Mouse (Mus musculus) midbrain, embryonic 11.5 days (tissue): Measurements from ENCODE around the gene Manf. TPM values are rescaled to one million over a fixed set of nuclear protein-coding genes. Genes with fewer than 3 reads are reported as not detected.

Experiments used
- ATAC-seq: fragments of 200-750 bp; cut with Nextera tagmentation; 2 replicates; pipeline ENCODE4 v1.8.0; 2017; ENCODE audit warnings: moderate TSS enrichment, moderate library complexity; ENCODE audit not compliant: low FRiP score
- DNase-seq: peaks from one replicate; pipeline ENCODE4 v3.0.0; 2015; ENCODE audit warnings: low spot score; ENCODE audit errors: missing footprints
- H3K27ac ChIP-seq: fragments of 300-500 bp; sonication (generic); 2 replicates; pipeline ENCODE4 v1.5.1; 2014; ENCODE audit warnings: low read depth, low read length
- H3K27me3 ChIP-seq: fragments of 300-500 bp; sonication (generic); 2 replicates; pipeline ENCODE4 v1.6.1; 2014; ENCODE audit warnings: mild to moderate bottlenecking, low read length, moderate library complexity, mixed read lengths; ENCODE audit not compliant: control insufficient read depth, insufficient read depth
- H3K36me3 ChIP-seq: fragments of 300-500 bp; sonication (generic); 2 replicates; pipeline ENCODE4 v1.6.1; 2014; ENCODE audit warnings: mild to moderate bottlenecking, low read length, moderate library complexity, mixed read lengths; ENCODE audit not compliant: control insufficient read depth, insufficient read depth
- H3K4me1 ChIP-seq: fragments of 300-500 bp; sonication (generic); 2 replicates; pipeline ENCODE4 v1.6.1; 2014; ENCODE audit warnings: low read length; ENCODE audit not compliant: control insufficient read depth, insufficient read depth
- H3K4me2 ChIP-seq: fragments of 300-500 bp; sonication (generic); 2 replicates; pipeline ENCODE4 v1.6.1; 2014; ENCODE audit warnings: mild to moderate bottlenecking, moderate library complexity
- H3K4me3 ChIP-seq: fragments of 300-500 bp; sonication (generic); 2 replicates; pipeline ENCODE4 v1.5.1; 2014; ENCODE audit warnings: low read depth, low read length
- H3K9ac ChIP-seq: fragments of 300-500 bp; sonication (generic); 2 replicates; pipeline ENCODE4 v1.6.1; 2014; ENCODE audit warnings: low read length
- H3K9me3 ChIP-seq: fragments of 300-500 bp; sonication (generic); 2 replicates; pipeline ENCODE4 v1.6.1; 2016; ENCODE audit warnings: low read length; ENCODE audit not compliant: control insufficient read depth
- WGBS: fragments of 180-500 bp; shearing (Covaris S2); extraction: QIAGEN DNeasy Blood & Tissue Kit; methylation state at CpG from one replicate; pipeline ENCODE4 v1.1.7; 2014; 5-methylcytosine and 5-hydroxymethylcytosine counted together
- polyA plus RNA-seq: library from polyadenylated mRNA; unstranded; fragments of >200 nt; fragmentation: Nextera tagmentation; extraction: Ambion mirVana; gene quantifications from 2 replicates; pipeline ENCODE4 v1.2.1, GENCODE M21; 2014

The Manf gene
- polyA plus RNA-seq, 1 experiment from 2014 or later = 278 TPM

- Histone ChIP-seq H3K4me1 (no peaks in the 10 kb centered on the region; the same call in 1 of the 2 replicates), H3K4me3 (no peak overlapping the region), H3K36me3 (no peaks in the 10 kb centered on the region), H3K9me3 (no peaks in the 10 kb centered on the region), H3K27ac (no peak overlapping the region), H3K9ac (no peak overlapping the region), H3K4me2 (no peak overlapping the region), H3K27me3 (no peaks in the 10 kb centered on the region)
- ATAC-seq = no peak
- 88% methylated on average over 1 of the region's 1 CpGs for WGBS
- no peak for DNase-seq
Observed at GRCm38 (mm10) chr9:106819201-106819600, 72.6 kb downstream of the Manf start.

- Histone ChIP-seq H3K4me1 (no peaks in the 10 kb centered on the region; the same call in 1 of the 2 replicates), H3K36me3 (no peaks in the 10 kb centered on the region), H3K27me3 (no peaks in the 10 kb centered on the region), H3K4me2 (no peak overlapping the region), H3K27ac (no peak overlapping the region), H3K4me3 (no peak overlapping the region), H3K9ac (no peak overlapping the region), H3K9me3 (no peaks in the 10 kb centered on the region)
- no peak for ATAC-seq
- DNase-seq = no peak
- 76% methylated on average over 6 of the region's 6 CpGs for WGBS
Observed at GRCm38 (mm10) chr9:106818191-106818590, 73.6 kb downstream of the Manf start.

- no peak for ATAC-seq
- Histone ChIP-seq H3K27ac (no peak overlapping the region), H3K9me3 (peaks cover 2% of the 10 kb centered on the region; the same call in 1 of the 2 replicates), H3K27me3 (no peaks in the 10 kb centered on the region), H3K4me1 (no peaks in the 10 kb centered on the region), H3K9ac (no peak overlapping the region), H3K4me3 (no peak overlapping the region), H3K36me3 (no peaks in the 10 kb centered on the region), H3K4me2 (no peak overlapping the region)
- no peak for DNase-seq
- 78% methylated on average over 4 of the region's 4 CpGs for WGBS
Observed at GRCm38 (mm10) chr9:106806503-106806902, 85.3 kb downstream of the Manf start.

- no peaks in the 10 kb centered on the region for H3K9me3 ChIP-seq
- DNase-seq (no peak), ATAC-seq (no peak)
- 71% methylated on average over 6 of the region's 6 CpGs for WGBS
- H3K4me3 ChIP-seq = no peak overlapping the region
- H3K36me3 ChIP-seq = no peaks in the 10 kb centered on the region
- H3K27ac ChIP-seq = no peak overlapping the region
- peaks cover 6% of the 10 kb centered on the region; the same call in 1 of the 2 replicates for H3K4me1 ChIP-seq
- no peak overlapping the region for H3K9ac ChIP-seq
- no peak overlapping the region for H3K4me2 ChIP-seq
- H3K27me3 ChIP-seq = no peaks in the 10 kb centered on the region
Observed at GRCm38 (mm10) chr9:106790831-106791230, 100.9 kb downstream of the Manf start.

GRCm38 (mm10) chr9:106789363-106789762 lies 102.4 kb downstream of the Manf start:
- H3K4me3 ChIP-seq = peak overlapping the region; percentile 85
- H3K9ac ChIP-seq = peak overlapping the region; percentile 95
- WGBS = 19% methylated on average over 10 of the region's 10 CpGs
- DNase-seq = peak; percentile 87
- H3K27ac ChIP-seq = no peak overlapping the region
- H3K27me3 ChIP-seq = no peaks in the 10 kb centered on the region
- peak overlapping the region; percentile 79 for H3K4me2 ChIP-seq
- H3K4me1 ChIP-seq = peaks cover 6% of the 10 kb centered on the region; the same call in 1 of the 2 replicates
- H3K9me3 ChIP-seq = no peaks in the 10 kb centered on the region
- peak; percentile 20; the same call in 1 of the 2 replicates for ATAC-seq
- no peaks in the 10 kb centered on the region for H3K36me3 ChIP-seq

GRCm38 (mm10) chr9:106788812-106789321 lies 102.9 kb downstream of the Manf start, which contains the start of gene Rad54l2:
Rad54l2 (minus strand) TSS chr9:106789194.
- ATAC-seq (peak; percentile 93), DNase-seq (peak; percentile 99)

More at GRCm38 (mm10) chr9:106788812-106789321, 102.9 kb downstream of the Manf start, which contains the start of gene Rad54l2:
- peak within 1 kb of the TSS; percentile 85 for H3K4me3 ChIP-seq
- H3K9me3 ChIP-seq = no peaks in the 10 kb centered on the region
- no peaks in the 10 kb centered on the region for H3K27me3 ChIP-seq
- peak within 1 kb of the TSS; percentile 65 for H3K27ac ChIP-seq
- H3K9ac ChIP-seq = peak within 1 kb of the TSS; percentile 95
- H3K4me2 ChIP-seq = peak within 1 kb of the TSS; percentile 79
- WGBS = under 1% methylated on average over 49 of the region's 49 CpGs
- H3K36me3 ChIP-seq = no peaks in the 10 kb centered on the region
- peaks cover 6% of the 10 kb centered on the region; the same call in 1 of the 2 replicates for H3K4me1 ChIP-seq

Other genes with a start within 250 kb of the Manf start
- gene Grm2, start 235.9 kb downstream of the Manf start, polyA plus RNA-seq = 15.5 and 16.4 TPM in 2 replicates
- 24.6 and 27.1 TPM in 2 replicates for gene Tex264, start 206.1 kb downstream of the Manf start, polyA plus RNA-seq
- gene Rad54l2, start 102.8 kb downstream of the Manf start, polyA plus RNA-seq = 5.5 and 6.1 TPM in 2 replicates
- 28.6 and 37.7 TPM in 2 replicates for gene Dcaf1, start 70.1 kb downstream of the Manf start, polyA plus RNA-seq
- gene Rbm15b, start 4.6 kb downstream of the Manf start, polyA plus RNA-seq = 24.7 and 26.8 TPM in 2 replicates